Mouse (Mus musculus) olfactory bulb, adult 2 months (tissue): ENCODE data around the gene Ptpn22.

Source experiments
- CTCF ChIP-seq: fragments of 200-500 bp; IDR thresholded peaks from 2 replicates; pipeline ENCODE4 v1.5.1; 2012; ENCODE audit warnings: low read depth, mild to moderate bottlenecking, low read length, moderate library complexity; ENCODE audit not compliant: insufficient read depth
- POLR2A ChIP-seq: fragments of 200-500 bp; IDR thresholded peaks from 2 replicates; pipeline ENCODE4 v1.6.1; 2012; ENCODE audit warnings: mild to moderate bottlenecking, low read depth, low read length, moderate library complexity; ENCODE audit not compliant: insufficient read depth

GRCm38 (mm10) chr3:103914732-103915508, 55.3 kb downstream of the Ptpn22 start:
- TF ChIP-seq CTCF (no peak), POLR2A (no peak)
